Mouse (Mus musculus) cerebellum, adult 2 months (tissue): Measurements from ENCODE around the gene Gpr143. TPM values are rescaled to one million over a fixed set of nuclear protein-coding genes. Genes with fewer than 3 reads are reported as not detected.

ENCODE experiments used
- DNase-seq, 2 experiments: peaks; one replicate each; pipeline ENCODE4 v3.0.0; 2021
- H3K27ac ChIP-seq: fragments of 200-500 bp; 2 replicates; pipeline ENCODE4 v1.5.1; 2012; ENCODE audit warnings: low read length, control low read depth, inconsistent platforms; ENCODE audit not compliant: insufficient read depth
- H3K27me3 ChIP-seq: fragments of 200-500 bp; 2 replicates; pipeline ENCODE4 v1.6.1; 2012; ENCODE audit warnings: inconsistent platforms, mild to moderate bottlenecking, low read length, moderate library complexity; ENCODE audit not compliant: control insufficient read depth, insufficient read depth
- H3K4me1 ChIP-seq: fragments of 200-500 bp; 2 replicates; pipeline ENCODE4 v1.6.1; 2011; ENCODE audit warnings: low read length; ENCODE audit not compliant: control insufficient read depth, insufficient read depth
- H3K4me3 ChIP-seq: fragments of 200-500 bp; replicated peaks from 2 replicates; pipeline ENCODE3; 2011; ENCODE audit warnings: mild to moderate bottlenecking, low read depth, low read length, control low read depth; ENCODE audit not compliant: insufficient read depth
- CTCF ChIP-seq: fragments of 200-500 bp; IDR thresholded peaks from 2 replicates; pipeline ENCODE4 v1.5.1; 2011; ENCODE audit warnings: low read depth, mild to moderate bottlenecking, control low read depth, low read length, moderate library complexity, borderline replicate concordance; ENCODE audit not compliant: insufficient read depth
- POLR2A ChIP-seq: fragments of 200-500 bp; IDR thresholded peaks from 2 replicates; pipeline ENCODE4 v1.6.1; 2011; ENCODE audit warnings: low read length, control low read depth, borderline replicate concordance; ENCODE audit not compliant: insufficient read depth
- WGBS: fragments of 180-500 bp; shearing (Covaris S2); methylation state at CpG from one replicate; pipeline ENCODE4 v1.1.7; 2018; 5-methylcytosine and 5-hydroxymethylcytosine counted together
- polyA plus RNA-seq: library from polyadenylated mRNA; depleted of rRNA; stranded (reverse); fragments of >200 nt; gene quantifications from 2 replicates; pipeline ENCODE4 v1.2.3, GENCODE M21; 2012; rRNA removed

The Gpr143 gene
- 0.16 TPM in 1 of 2 replicates, not detected in the other for polyA plus RNA-seq

DNA sequence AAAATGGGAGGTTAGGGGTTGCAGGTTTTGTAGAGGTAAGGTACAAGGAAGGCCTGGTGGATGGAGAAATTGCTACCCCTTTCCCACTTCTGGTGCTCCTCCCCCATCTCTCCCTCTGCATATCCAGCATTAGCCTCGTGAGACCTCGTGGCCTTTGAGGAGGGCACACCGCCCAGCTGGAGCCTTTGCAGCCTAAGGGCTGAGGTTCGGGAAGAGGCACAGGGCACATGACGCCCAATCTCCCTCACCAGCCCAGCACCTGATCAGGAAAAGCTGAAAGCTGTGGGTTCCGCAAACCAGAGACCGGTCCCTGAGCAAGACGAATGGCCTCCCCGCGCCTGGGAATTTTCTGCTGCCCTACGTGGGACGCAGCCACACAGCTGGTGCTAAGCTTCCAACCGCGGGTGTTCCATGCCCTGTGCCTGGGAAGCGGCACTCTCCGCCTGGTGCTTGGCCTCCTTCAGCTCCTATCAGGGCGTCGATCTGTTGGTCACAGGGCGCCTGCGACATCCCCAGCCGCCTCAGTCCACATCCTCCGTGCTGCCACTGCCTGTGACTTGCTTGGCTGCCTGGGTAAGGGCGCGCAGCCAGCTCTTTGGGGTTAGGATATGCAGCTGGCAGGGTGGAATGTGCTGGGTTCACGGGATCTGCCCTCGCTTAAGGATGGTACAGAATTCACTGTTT lies at the start of gene Gpr143:
Gene Gpr143, plus strand, starts transcription at position 202 of the 684 bp plus-strand sequence.
- TF ChIP-seq CTCF (no peak), POLR2A (no peak)
- no peaks in the 10 kb centered on the region for H3K27me3 ChIP-seq
- H3K4me3 ChIP-seq: no peak within 1 kb of the TSS
- no peak within 1 kb of the TSS for H3K27ac ChIP-seq
- 8% methylated on average over 26 of the region's 26 CpGs for WGBS
- DNase-seq: no peak
- H3K4me1 ChIP-seq: no peaks in the 10 kb centered on the region

- Histone ChIP-seq H3K27ac (no peak overlapping the region), H3K27me3 (no peaks in the 10 kb centered on the region), H3K4me1 (no peaks in the 10 kb centered on the region), H3K4me3 (no peak overlapping the region)
- TF ChIP-seq POLR2A (no peak), CTCF (no peak)
- no peak for DNase-seq
Observed at GRCm38 (mm10) chrX:152735283-152735682, 46.4 kb upstream of the Gpr143 start.

DNA sequence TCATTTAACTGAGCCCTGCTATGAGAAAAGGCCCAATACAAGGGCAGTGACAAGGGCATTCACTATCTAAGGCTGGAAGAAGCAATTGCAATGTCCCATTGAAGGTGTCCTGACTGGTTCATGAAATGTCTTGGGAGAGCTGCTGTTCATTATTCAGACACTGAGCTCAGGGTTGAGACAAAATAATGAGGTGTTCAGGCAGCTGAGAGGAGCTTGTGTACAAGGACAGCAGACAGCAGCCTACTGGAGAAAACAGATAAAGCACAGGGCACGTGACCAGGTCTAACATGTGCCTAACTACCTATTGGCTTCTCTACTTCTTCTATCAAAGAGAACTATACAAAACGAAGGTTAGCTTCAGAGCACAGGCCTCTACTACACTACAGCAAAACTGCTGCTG lies 43.5 kb upstream of the Gpr143 start:
- no peak for DNase-seq
- Histone ChIP-seq H3K4me1 (no peaks in the 10 kb centered on the region), H3K27me3 (no peaks in the 10 kb centered on the region), H3K27ac (no peak overlapping the region), H3K4me3 (no peak overlapping the region)
- WGBS: 78% methylated on average over 2 of the region's 2 CpGs
- no peak for TF ChIP-seq POLR2A
- TF ChIP-seq CTCF: no peak

DNA sequence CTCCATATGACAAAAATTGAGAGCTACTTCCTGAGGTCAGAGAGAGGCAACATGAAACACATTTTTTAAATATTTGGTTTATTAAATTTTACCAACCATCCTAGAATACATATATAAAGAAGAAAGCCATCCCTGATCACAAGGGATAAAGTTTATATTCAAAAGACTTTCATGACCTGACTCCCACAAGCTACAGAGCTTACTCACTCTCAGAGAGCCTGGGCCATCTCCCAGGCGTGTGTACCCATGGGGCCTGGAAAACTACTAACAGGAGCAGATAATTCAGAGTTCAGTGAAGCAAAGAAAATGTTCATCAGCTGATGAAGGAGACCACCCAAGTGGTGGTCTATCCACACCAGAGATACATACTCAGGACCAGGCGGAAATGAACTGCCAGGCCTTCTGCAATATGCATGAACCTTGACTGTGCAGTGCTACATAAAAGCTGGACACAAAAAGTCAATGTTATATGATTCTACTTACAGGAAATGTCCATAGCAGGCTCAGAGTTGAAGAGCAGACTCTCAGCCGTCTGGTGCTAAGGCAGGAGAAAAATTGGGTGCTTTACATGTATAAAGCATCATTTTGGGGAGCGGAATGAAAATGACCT lies 42.9 kb upstream of the Gpr143 start:
- DNase-seq: no peak
- Histone ChIP-seq H3K4me1 (no peaks in the 10 kb centered on the region), H3K4me3 (no peak overlapping the region), H3K27ac (no peak overlapping the region), H3K27me3 (no peaks in the 10 kb centered on the region)
- no peak for TF ChIP-seq CTCF
- no peak for TF ChIP-seq POLR2A
- WGBS: 57% methylated on average over 4 of the region's 4 CpGs

GRCm38 (mm10) chrX:152743642-152744041 lies 38.1 kb upstream of the Gpr143 start:
- H3K27me3 ChIP-seq: no peaks in the 10 kb centered on the region
- no peaks in the 10 kb centered on the region for H3K4me1 ChIP-seq
- H3K4me3 ChIP-seq: no peak overlapping the region
- TF ChIP-seq POLR2A: no peak
- TF ChIP-seq CTCF: no peak
- no peak overlapping the region for H3K27ac ChIP-seq
- no peak for DNase-seq

DNA sequence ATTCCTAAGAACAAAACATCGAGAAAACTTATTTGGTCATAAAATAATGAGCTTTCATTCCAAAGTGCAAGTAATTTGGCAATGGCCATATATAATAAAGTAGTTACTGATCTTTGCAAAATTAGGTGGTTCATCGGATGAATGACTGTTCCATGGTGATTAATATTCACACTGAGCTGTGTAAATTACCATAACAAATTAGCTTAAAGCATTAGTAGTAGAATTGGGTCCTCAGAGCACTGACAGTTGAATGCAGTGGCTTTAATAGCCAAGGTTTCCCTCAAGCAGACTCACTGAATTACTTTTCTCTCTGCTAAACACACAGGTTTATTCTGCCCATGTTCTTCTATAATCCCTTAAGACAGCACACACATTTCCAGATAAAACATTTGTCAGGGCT lies 35.8 kb upstream of the Gpr143 start:
- DNase-seq: no peak
- no peak for TF ChIP-seq POLR2A
- TF ChIP-seq CTCF: no peak
- Histone ChIP-seq H3K4me3 (no peak overlapping the region), H3K27ac (no peak overlapping the region), H3K27me3 (no peaks in the 10 kb centered on the region), H3K4me1 (no peaks in the 10 kb centered on the region)
- WGBS: 20% methylated on average over 2 of the region's 2 CpGs

DNA sequence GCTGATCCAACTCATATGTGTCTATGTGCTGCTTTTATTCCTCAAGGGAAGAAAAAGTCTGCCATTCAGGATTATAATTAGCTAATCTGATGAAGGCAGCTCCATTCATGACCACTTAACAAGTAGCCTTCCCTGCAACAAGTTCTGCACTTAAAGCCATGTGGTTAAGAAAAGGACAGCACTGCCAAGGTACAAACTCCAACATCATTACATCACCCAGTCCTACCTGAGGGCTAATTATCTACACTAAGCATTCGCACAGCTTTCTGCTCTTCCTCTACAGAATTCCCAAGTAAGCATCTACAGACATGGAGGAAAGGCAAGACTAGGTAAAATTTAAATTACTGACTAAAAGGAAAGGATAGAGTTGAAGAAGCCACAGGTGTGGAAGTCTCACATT lies 25.9 kb upstream of the Gpr143 start:
- no peak for DNase-seq
- Histone ChIP-seq H3K27me3 (no peaks in the 10 kb centered on the region), H3K4me1 (no peaks in the 10 kb centered on the region), H3K27ac (no peak overlapping the region), H3K4me3 (no peak overlapping the region)
- TF ChIP-seq POLR2A (no peak), CTCF (no peak)
- 100% methylated on average over 1 of the region's 1 CpGs for WGBS

GRCm38 (mm10) chrX:152756293-152756692 lies 25.4 kb upstream of the Gpr143 start:
- TF ChIP-seq CTCF (no peak), POLR2A (no peak)
- DNase-seq: no peak
- H3K4me3 ChIP-seq: no peak overlapping the region
- no peak overlapping the region for H3K27ac ChIP-seq
- H3K4me1 ChIP-seq: no peaks in the 10 kb centered on the region
- H3K27me3 ChIP-seq: no peaks in the 10 kb centered on the region
- 95% methylated on average over 5 of the region's 5 CpGs for WGBS
